Mouse (Mus musculus): ENCODE results near the gene Prph2. TPM values are rescaled to one million over a fixed set of nuclear protein-coding genes. Genes with fewer than 3 reads are reported as not detected.
A peak's percentile ranks its signal among the peaks of the same experiment; 100 is the strongest.

Prph2 gene
- polyA plus RNA-seq (2015; fragmentation: Nextera tagmentation; extraction: Ambion mirVana) = 0.09 and 0.14 TPM in 2 replicates

- 87% methylated on average over 10 of the region's 10 CpGs for WGBS
- no peak within 1 kb of the TSS for H3K4me2 ChIP-seq (replicated peaks; ENCODE audit: low read depth, low read length)
- H3K27me3 ChIP-seq (ENCODE audit: insufficient read depth, low read length) = no peaks in the 10 kb centered on the region
- ATAC-seq (ENCODE audit: low FRiP score, low TSS enrichment) = no peak
- no peaks in the 10 kb centered on the region for H3K9me3 ChIP-seq (ENCODE audit: low read length)
- H3K4me1 ChIP-seq (ENCODE audit: insufficient read depth, low read length) = peaks cover 10% of the 10 kb centered on the region
- H3K36me3 ChIP-seq (ENCODE audit: insufficient read depth, low read length) = no peaks in the 10 kb centered on the region
- no peak within 1 kb of the TSS for H3K9ac ChIP-seq (replicated peaks; ENCODE audit: low read length)
- no peak within 1 kb of the TSS for H3K4me3 ChIP-seq (ENCODE audit: low read length)
- H3K27ac ChIP-seq (ENCODE audit: low read length) = no peak within 1 kb of the TSS
Measured at GRCm38 (mm10) chr17:46910186-46910585, at the start of gene Prph2. Gene Prph2, plus strand, starts transcription at chr17:46910459.

- Histone ChIP-seq H3K36me3 (ENCODE audit: insufficient read depth, low read length) (no peaks in the 10 kb centered on the region), H3K27ac (ENCODE audit: low read length) (no peak overlapping the region), H3K9me3 (ENCODE audit: low read length) (no peaks in the 10 kb centered on the region; the same call in 1 of the 2 replicates), H3K4me1 (ENCODE audit: insufficient read depth, low read length) (no peaks in the 10 kb centered on the region), H3K4me3 (ENCODE audit: low read length) (no peak overlapping the region), H3K9ac (replicated peaks; ENCODE audit: low read length) (no peak overlapping the region), H3K27me3 (ENCODE audit: insufficient read depth, low read length) (no peaks in the 10 kb centered on the region), H3K4me2 (replicated peaks; ENCODE audit: low read depth, low read length) (0 out of 2 replicates have a peak overlapping the region, but pooled peaks have one; percentile 19)
- WGBS = 33% methylated on average over 7 of the region's 7 CpGs
- no peak for ATAC-seq (ENCODE audit: low FRiP score, low TSS enrichment)
Measured at GRCm38 (mm10) chr17:46864566-46865195, 45.6 kb upstream of the Prph2 start.

GRCm38 (mm10) chr17:46866836-46867235 lies 43.4 kb upstream of the Prph2 start:
- no peak for ATAC-seq (ENCODE audit: low FRiP score, low TSS enrichment)
- no peak overlapping the region for H3K4me3 ChIP-seq (ENCODE audit: low read length)
- no peak overlapping the region for H3K9ac ChIP-seq (replicated peaks; ENCODE audit: low read length)
- no peaks in the 10 kb centered on the region; the same call in 1 of the 2 replicates for H3K9me3 ChIP-seq (ENCODE audit: low read length)
- no peaks in the 10 kb centered on the region for H3K36me3 ChIP-seq (ENCODE audit: insufficient read depth, low read length)
- H3K27me3 ChIP-seq (ENCODE audit: insufficient read depth, low read length) = no peaks in the 10 kb centered on the region
- no peaks in the 10 kb centered on the region for H3K4me1 ChIP-seq (ENCODE audit: insufficient read depth, low read length)
- 88% methylated on average over 12 of the region's 12 CpGs for WGBS
- no peak overlapping the region for H3K27ac ChIP-seq (ENCODE audit: low read length)
- no peak overlapping the region for H3K4me2 ChIP-seq (replicated peaks; ENCODE audit: low read depth, low read length)

- Histone ChIP-seq H3K4me3 (ENCODE audit: low read length) (no peak overlapping the region), H3K9ac (replicated peaks; ENCODE audit: low read length) (no peak overlapping the region), H3K27ac (ENCODE audit: low read length) (no peak overlapping the region), H3K9me3 (ENCODE audit: low read length) (no peaks in the 10 kb centered on the region), H3K4me2 (replicated peaks; ENCODE audit: low read depth, low read length) (no peak overlapping the region), H3K36me3 (ENCODE audit: insufficient read depth, low read length) (no peaks in the 10 kb centered on the region), H3K27me3 (ENCODE audit: insufficient read depth, low read length) (no peaks in the 10 kb centered on the region), H3K4me1 (ENCODE audit: insufficient read depth, low read length) (peaks cover 13% of the 10 kb centered on the region; the same call in 1 of the 2 replicates)
- ATAC-seq (ENCODE audit: low FRiP score, low TSS enrichment) = no peak
- 93% methylated on average over 5 of the region's 5 CpGs for WGBS
Measured at GRCm38 (mm10) chr17:46870204-46870798, 40.0 kb upstream of the Prph2 start.

GRCm38 (mm10) chr17:46870913-46871312 lies 39.3 kb upstream of the Prph2 start:
- H3K4me2 ChIP-seq (replicated peaks; ENCODE audit: low read depth, low read length) = no peak overlapping the region
- H3K9ac ChIP-seq (replicated peaks; ENCODE audit: low read length) = no peak overlapping the region
- H3K4me3 ChIP-seq (ENCODE audit: low read length) = no peak overlapping the region
- H3K4me1 ChIP-seq (ENCODE audit: insufficient read depth, low read length) = peaks cover 13% of the 10 kb centered on the region; the same call in 1 of the 2 replicates
- no peaks in the 10 kb centered on the region for H3K36me3 ChIP-seq (ENCODE audit: insufficient read depth, low read length)
- ATAC-seq (ENCODE audit: low FRiP score, low TSS enrichment) = no peak
- WGBS = 35% methylated on average over 1 of the region's 1 CpGs
- no peak overlapping the region for H3K27ac ChIP-seq (ENCODE audit: low read length)
- no peaks in the 10 kb centered on the region for H3K27me3 ChIP-seq (ENCODE audit: insufficient read depth, low read length)
- no peaks in the 10 kb centered on the region for H3K9me3 ChIP-seq (ENCODE audit: low read length)

GRCm38 (mm10) chr17:46872806-46873205 lies 37.5 kb upstream of the Prph2 start:
- Histone ChIP-seq H3K27me3 (ENCODE audit: insufficient read depth, low read length) (no peaks in the 10 kb centered on the region), H3K4me2 (replicated peaks; ENCODE audit: low read depth, low read length) (no peak overlapping the region), H3K9ac (replicated peaks; ENCODE audit: low read length) (no peak overlapping the region), H3K36me3 (ENCODE audit: insufficient read depth, low read length) (no peaks in the 10 kb centered on the region), H3K4me1 (ENCODE audit: insufficient read depth, low read length) (peaks cover 13% of the 10 kb centered on the region; the same call in 1 of the 2 replicates), H3K4me3 (ENCODE audit: low read length) (no peak overlapping the region), H3K9me3 (ENCODE audit: low read length) (no peaks in the 10 kb centered on the region), H3K27ac (ENCODE audit: low read length) (no peak overlapping the region)
- ATAC-seq (ENCODE audit: low FRiP score, low TSS enrichment) = no peak
- 76% methylated on average over 7 of the region's 7 CpGs for WGBS

GRCm38 (mm10) chr17:46874133-46874532 lies 36.1 kb upstream of the Prph2 start:
- peak; percentile 36 for ATAC-seq (ENCODE audit: low FRiP score, low TSS enrichment)
- no peak overlapping the region; the same call in 1 of the 2 replicates for H3K9ac ChIP-seq (replicated peaks; ENCODE audit: low read length)
- no peak overlapping the region for H3K4me2 ChIP-seq (replicated peaks; ENCODE audit: low read depth, low read length)
- no peaks in the 10 kb centered on the region for H3K9me3 ChIP-seq (ENCODE audit: low read length)
- H3K4me3 ChIP-seq (ENCODE audit: low read length) = no peak overlapping the region
- no peaks in the 10 kb centered on the region for H3K36me3 ChIP-seq (ENCODE audit: insufficient read depth, low read length)
- peaks cover 13% of the 10 kb centered on the region; the same call in 1 of the 2 replicates for H3K4me1 ChIP-seq (ENCODE audit: insufficient read depth, low read length)
- peak overlapping the region; percentile 3; the same call in 1 of the 2 replicates for H3K27ac ChIP-seq (ENCODE audit: low read length)
- WGBS = 25% methylated on average over 10 of the region's 10 CpGs
- H3K27me3 ChIP-seq (ENCODE audit: insufficient read depth, low read length) = no peaks in the 10 kb centered on the region

- Histone ChIP-seq H3K9me3 (ENCODE audit: low read length) (no peaks in the 10 kb centered on the region), H3K4me1 (ENCODE audit: insufficient read depth, low read length) (peaks cover 22% of the 10 kb centered on the region), H3K4me2 (replicated peaks; ENCODE audit: low read depth, low read length) (no peak overlapping the region), H3K27ac (ENCODE audit: low read length) (no peak overlapping the region), H3K4me3 (ENCODE audit: low read length) (no peak overlapping the region), H3K27me3 (ENCODE audit: insufficient read depth, low read length) (no peaks in the 10 kb centered on the region), H3K36me3 (ENCODE audit: insufficient read depth, low read length) (no peaks in the 10 kb centered on the region), H3K9ac (replicated peaks; ENCODE audit: low read length) (no peak overlapping the region)
- no peak for ATAC-seq (ENCODE audit: low FRiP score, low TSS enrichment)
- WGBS = 78% methylated on average over 3 of the region's 3 CpGs
Measured at GRCm38 (mm10) chr17:46875626-46876025, 34.6 kb upstream of the Prph2 start.

GRCm38 (mm10) chr17:46876371-46876950 lies 33.8 kb upstream of the Prph2 start:
- WGBS = 55% methylated on average over 8 of the region's 8 CpGs
- H3K4me2 ChIP-seq (replicated peaks; ENCODE audit: low read depth, low read length) = no peak overlapping the region
- H3K36me3 ChIP-seq (ENCODE audit: insufficient read depth, low read length) = no peaks in the 10 kb centered on the region
- H3K9ac ChIP-seq (replicated peaks; ENCODE audit: low read length) = no peak overlapping the region
- no peaks in the 10 kb centered on the region for H3K9me3 ChIP-seq (ENCODE audit: low read length)
- no peak for ATAC-seq (ENCODE audit: low FRiP score, low TSS enrichment)
- H3K27ac ChIP-seq (ENCODE audit: low read length) = peak overlapping the region; percentile 61; the same call in 1 of the 2 replicates
- H3K4me1 ChIP-seq (ENCODE audit: insufficient read depth, low read length) = peaks cover 22% of the 10 kb centered on the region
- no peaks in the 10 kb centered on the region for H3K27me3 ChIP-seq (ENCODE audit: insufficient read depth, low read length)
- no peak overlapping the region for H3K4me3 ChIP-seq (ENCODE audit: low read length)

- H3K9me3 ChIP-seq (ENCODE audit: low read length) = no peaks in the 10 kb centered on the region
- H3K9ac ChIP-seq (replicated peaks; ENCODE audit: low read length) = no peak overlapping the region
- WGBS = 86% methylated on average over 5 of the region's 5 CpGs
- no peak for ATAC-seq (ENCODE audit: low FRiP score, low TSS enrichment)
- H3K4me1 ChIP-seq (ENCODE audit: insufficient read depth, low read length) = peaks cover 22% of the 10 kb centered on the region
- peak overlapping the region; percentile 61 for H3K27ac ChIP-seq (ENCODE audit: low read length)
- H3K4me2 ChIP-seq (replicated peaks; ENCODE audit: low read depth, low read length) = no peak overlapping the region
- no peak overlapping the region for H3K4me3 ChIP-seq (ENCODE audit: low read length)
- H3K27me3 ChIP-seq (ENCODE audit: insufficient read depth, low read length) = no peaks in the 10 kb centered on the region
- H3K36me3 ChIP-seq (ENCODE audit: insufficient read depth, low read length) = no peaks in the 10 kb centered on the region
Measured at GRCm38 (mm10) chr17:46877061-46877460, 33.2 kb upstream of the Prph2 start.

All from kidney, embryonic 16.5 days (tissue).